Mouse (Mus musculus) stomach, embryonic 16.5 days (tissue): ENCODE data around the gene Phc3. TPM values are rescaled to one million over a fixed set of nuclear protein-coding genes. Genes with fewer than 3 reads are reported as not detected.

Experiments
- ATAC-seq: fragments of 200-750 bp; cut with Nextera tagmentation; 2 replicates; pipeline ENCODE4 v1.8.0; 2017; ENCODE audit warnings: moderate number of reproducible peaks, moderate TSS enrichment; ENCODE audit not compliant: insufficient read depth, low FRiP score
- H3K27ac ChIP-seq: fragments of 300-500 bp; sonication (generic); 2 replicates; pipeline ENCODE4 v1.5.1; 2014; ENCODE audit warnings: low read length
- H3K27me3 ChIP-seq: fragments of 300-500 bp; sonication (generic); 2 replicates; pipeline ENCODE4 v1.6.1; 2014; ENCODE audit warnings: low read length, control low read depth, mixed read lengths; ENCODE audit not compliant: control insufficient read depth, insufficient read depth
- H3K36me3 ChIP-seq: fragments of 300-500 bp; sonication (generic); 2 replicates; pipeline ENCODE4 v1.6.1; 2014; ENCODE audit warnings: low read length; ENCODE audit not compliant: control insufficient read depth, insufficient read depth
- H3K4me1 ChIP-seq: fragments of 300-500 bp; sonication (generic); 2 replicates; pipeline ENCODE4 v1.6.1; 2014; ENCODE audit warnings: low read length, control low read depth, mixed read lengths; ENCODE audit not compliant: control insufficient read depth, insufficient read depth
- H3K4me2 ChIP-seq: fragments of 300-500 bp; sonication (generic); 2 replicates; pipeline ENCODE4 v1.6.1; 2014; ENCODE audit warnings: low read depth, low read length, mixed read lengths
- H3K4me3 ChIP-seq: fragments of 300-500 bp; sonication (generic); replicated peaks from 2 replicates; pipeline ENCODE4 v1.5.1; 2014; ENCODE audit warnings: mild to moderate bottlenecking, low read length
- H3K9ac ChIP-seq: fragments of 300-500 bp; sonication (generic); 2 replicates; pipeline ENCODE4 v1.6.1; 2014; ENCODE audit warnings: low read length
- H3K9me3 ChIP-seq: fragments of 300-500 bp; sonication (generic); replicated peaks from 2 replicates; pipeline ENCODE4 v1.6.1; 2016; ENCODE audit warnings: low read length, control low read depth; ENCODE audit not compliant: control insufficient read depth
- WGBS: fragments of 180-500 bp; shearing (Covaris S2); extraction: QIAGEN DNeasy Blood & Tissue Kit; methylation state at CpG from one replicate; pipeline ENCODE4 v1.1.7; 2014; 5-methylcytosine and 5-hydroxymethylcytosine counted together
- polyA plus RNA-seq: library from polyadenylated mRNA; unstranded; fragments of >200 nt; fragmentation: Nextera tagmentation; extraction: Ambion mirVana; gene quantifications from 2 replicates; pipeline ENCODE4 v1.2.1, GENCODE M21; 2015

The Phc3 gene
- 6.2 and 6.8 TPM in 2 replicates for polyA plus RNA-seq

- Histone ChIP-seq H3K27me3 (no peaks in the 10 kb centered on the region), H3K4me2 (peak within 1 kb of the TSS; percentile 76), H3K27ac (peak within 1 kb of the TSS; percentile 82), H3K9ac (peak within 1 kb of the TSS; percentile 84), H3K4me1 (peaks cover 12% of the 10 kb centered on the region), H3K36me3 (peaks cover 7% of the 10 kb centered on the region; the same call in 1 of the 2 replicates), H3K4me3 (peak within 1 kb of the TSS; percentile 82), H3K9me3 (no peaks in the 10 kb centered on the region)
- ATAC-seq = peak; percentile 87
- 1% methylated on average over 34 of the region's 34 CpGs for WGBS
Observed at GRCm38 (mm10) chr3:30969104-30969581, at the start of gene Phc3. Gene Phc3, minus strand, starts transcription at chr3:30969415.

- Histone ChIP-seq H3K9me3 (no peaks in the 10 kb centered on the region), H3K4me2 (no peak overlapping the region), H3K4me3 (no peak overlapping the region), H3K9ac (no peak overlapping the region), H3K36me3 (peaks cover 5% of the 10 kb centered on the region), H3K4me1 (peaks cover 34% of the 10 kb centered on the region), H3K27me3 (no peaks in the 10 kb centered on the region), H3K27ac (no peak overlapping the region)
- 55% methylated on average over 4 of the region's 4 CpGs for WGBS
- ATAC-seq = no peak
Observed at GRCm38 (mm10) chr3:31017652-31018051, 48.4 kb upstream of the Phc3 start.

- no peak overlapping the region; the same call in 1 of the 2 replicates for H3K4me2 ChIP-seq
- WGBS = 41% methylated on average over 9 of the region's 9 CpGs
- peak; percentile 28; the same call in 1 of the 2 replicates for ATAC-seq
- no peaks in the 10 kb centered on the region for H3K27me3 ChIP-seq
- H3K36me3 ChIP-seq = peaks cover 5% of the 10 kb centered on the region; the same call in 1 of the 2 replicates
- H3K9ac ChIP-seq = no peak overlapping the region
- no peak overlapping the region for H3K4me3 ChIP-seq
- H3K4me1 ChIP-seq = peaks cover 30% of the 10 kb centered on the region
- H3K9me3 ChIP-seq = no peaks in the 10 kb centered on the region
- H3K27ac ChIP-seq = peak overlapping the region; percentile 83; the same call in 1 of the 2 replicates
Observed at GRCm38 (mm10) chr3:31016594-31017196, 47.5 kb upstream of the Phc3 start.

- Histone ChIP-seq H3K4me1 (peaks cover 30% of the 10 kb centered on the region), H3K27ac (peak overlapping the region; percentile 83), H3K9me3 (no peaks in the 10 kb centered on the region), H3K4me2 (peak overlapping the region; percentile 25; the same call in 1 of the 2 replicates), H3K36me3 (peaks cover 5% of the 10 kb centered on the region; the same call in 1 of the 2 replicates), H3K9ac (0 out of 2 replicates have a peak overlapping the region, but pooled peaks have one; percentile 46), H3K27me3 (no peaks in the 10 kb centered on the region), H3K4me3 (no peak overlapping the region)
- peak; percentile 66 for ATAC-seq
- 56% methylated on average over 10 of the region's 10 CpGs for WGBS
Observed at GRCm38 (mm10) chr3:31015682-31016443, 46.6 kb upstream of the Phc3 start.

GRCm38 (mm10) chr3:31014374-31014773 lies 45.2 kb upstream of the Phc3 start:
- H3K27ac ChIP-seq = no peak overlapping the region
- ATAC-seq = no peak
- no peak overlapping the region for H3K9ac ChIP-seq
- no peaks in the 10 kb centered on the region for H3K36me3 ChIP-seq
- no peaks in the 10 kb centered on the region for H3K9me3 ChIP-seq
- H3K27me3 ChIP-seq = no peaks in the 10 kb centered on the region
- H3K4me3 ChIP-seq = no peak overlapping the region
- peaks cover 30% of the 10 kb centered on the region for H3K4me1 ChIP-seq
- WGBS = 83% methylated on average over 2 of the region's 2 CpGs
- no peak overlapping the region for H3K4me2 ChIP-seq

- Histone ChIP-seq H3K9ac (no peak overlapping the region), H3K4me3 (no peak overlapping the region), H3K4me1 (peaks cover 16% of the 10 kb centered on the region), H3K27ac (no peak overlapping the region), H3K9me3 (no peaks in the 10 kb centered on the region), H3K27me3 (no peaks in the 10 kb centered on the region), H3K36me3 (no peaks in the 10 kb centered on the region), H3K4me2 (no peak overlapping the region)
- ATAC-seq = no peak
- 81% methylated on average over 6 of the region's 6 CpGs for WGBS
Observed at GRCm38 (mm10) chr3:31004320-31005209, 35.4 kb upstream of the Phc3 start.

- Histone ChIP-seq H3K36me3 (no peaks in the 10 kb centered on the region), H3K4me1 (peaks cover 29% of the 10 kb centered on the region), H3K27ac (no peak overlapping the region), H3K4me3 (no peak overlapping the region), H3K4me2 (no peak overlapping the region), H3K9me3 (no peaks in the 10 kb centered on the region), H3K9ac (no peak overlapping the region), H3K27me3 (no peaks in the 10 kb centered on the region)
- 59% methylated on average over 3 of the region's 3 CpGs for WGBS
- ATAC-seq = no peak
Observed at GRCm38 (mm10) chr3:31001048-31001676, 31.9 kb upstream of the Phc3 start.

- peak overlapping the region; percentile 25; the same call in 1 of the 2 replicates for H3K4me2 ChIP-seq
- H3K27ac ChIP-seq = peak overlapping the region; percentile 98
- peaks cover 28% of the 10 kb centered on the region for H3K4me1 ChIP-seq
- no peaks in the 10 kb centered on the region for H3K27me3 ChIP-seq
- peak overlapping the region; percentile 14; the same call in 1 of the 2 replicates for H3K4me3 ChIP-seq
- no peaks in the 10 kb centered on the region for H3K36me3 ChIP-seq
- peak overlapping the region; percentile 63 for H3K9ac ChIP-seq
- ATAC-seq = peak; percentile 12; the same call in 1 of the 2 replicates
- WGBS = 25% methylated on average over 4 of the region's 4 CpGs
- H3K9me3 ChIP-seq = no peaks in the 10 kb centered on the region
Observed at GRCm38 (mm10) chr3:31000018-31000407, 30.8 kb upstream of the Phc3 start.
